Mouse (Mus musculus): Measurements from ENCODE around the gene Slc13a3. TPM values are rescaled to one million over a fixed set of nuclear protein-coding genes. Genes with fewer than 3 reads are reported as not detected.

Slc13a3 gene
- polyA plus RNA-seq, 1 experiment = 1.6 TPM

DNA sequence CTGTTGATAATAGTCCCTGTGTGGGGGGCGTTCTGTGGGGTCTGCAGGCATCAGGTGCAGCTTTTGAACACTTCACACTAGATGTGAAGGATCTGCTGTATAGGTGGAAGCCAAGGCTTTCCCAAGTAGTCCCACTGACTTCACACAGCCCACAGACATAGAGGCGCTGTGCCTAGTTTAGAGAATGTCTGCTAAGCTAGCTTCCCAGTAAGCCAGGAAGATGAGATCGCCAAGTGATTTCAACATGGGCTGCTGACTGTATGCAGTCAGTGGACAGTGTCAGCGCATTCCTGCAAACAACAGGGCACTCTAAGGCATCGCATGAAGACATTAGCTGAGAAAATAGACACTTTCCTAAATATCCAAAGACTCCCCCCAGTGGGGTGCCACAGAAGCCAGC, 97.6 kb downstream of the Slc13a3 start:
- TF ChIP-seq POLR2A (IDR thresholded peaks at IDR 0.05; ENCODE audit: borderline replicate concordance, control insufficient read depth, low read depth, low read length) (no peak), CTCF (IDR thresholded peaks at IDR 0.05; ENCODE audit: control insufficient read depth, insufficient read depth, low read length) (no peak)
- no peak overlapping the region for H3K27ac ChIP-seq (ENCODE audit: control insufficient read depth, insufficient read depth, low read depth, low read length, poor library complexity)
- whole genome bisulfite sequencing = 74% methylated on average over 5 of the region's 5 CpGs
- no peaks in the 10 kb centered on the region for H3K4me1 ChIP-seq (ENCODE audit: control insufficient read depth, insufficient read depth, low read length)
- no peak overlapping the region for H3K4me3 ChIP-seq (replicated peaks; ENCODE audit: control insufficient read depth, low read depth, low read length)

DNA sequence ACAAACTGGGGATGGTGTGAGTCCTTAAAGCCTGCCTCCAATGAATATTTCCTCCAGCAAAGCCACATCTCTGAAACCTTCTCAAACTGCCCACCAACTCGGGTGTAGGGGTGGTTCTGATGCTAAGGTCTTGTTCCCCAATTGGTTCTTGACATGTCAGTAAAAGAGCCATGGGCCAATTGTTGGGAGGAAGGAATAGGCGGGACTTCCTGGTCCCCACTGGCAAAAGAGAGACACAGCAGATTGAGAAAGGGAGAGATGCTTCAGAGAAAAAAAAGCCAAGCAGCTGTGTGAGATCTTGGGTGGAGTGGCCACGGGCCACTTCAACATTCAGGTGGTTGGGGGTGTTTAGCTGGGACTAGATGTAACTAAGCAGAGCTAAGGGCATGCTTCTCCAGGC, 102.0 kb downstream of the Slc13a3 start:
- TF ChIP-seq CTCF (IDR thresholded peaks at IDR 0.05; ENCODE audit: control insufficient read depth, insufficient read depth, low read length) = no peak
- TF ChIP-seq POLR2A (IDR thresholded peaks at IDR 0.05; ENCODE audit: borderline replicate concordance, control insufficient read depth, low read depth, low read length) = no peak
- H3K27ac ChIP-seq (ENCODE audit: control insufficient read depth, insufficient read depth, low read depth, low read length, poor library complexity) = no peak overlapping the region
- H3K4me3 ChIP-seq (replicated peaks; ENCODE audit: control insufficient read depth, low read depth, low read length) = no peak overlapping the region
- H3K4me1 ChIP-seq (ENCODE audit: control insufficient read depth, insufficient read depth, low read length) = no peaks in the 10 kb centered on the region; the same call in 1 of the 2 replicates
- 30% methylated on average over 3 of the region's 3 CpGs for WGBS

DNA sequence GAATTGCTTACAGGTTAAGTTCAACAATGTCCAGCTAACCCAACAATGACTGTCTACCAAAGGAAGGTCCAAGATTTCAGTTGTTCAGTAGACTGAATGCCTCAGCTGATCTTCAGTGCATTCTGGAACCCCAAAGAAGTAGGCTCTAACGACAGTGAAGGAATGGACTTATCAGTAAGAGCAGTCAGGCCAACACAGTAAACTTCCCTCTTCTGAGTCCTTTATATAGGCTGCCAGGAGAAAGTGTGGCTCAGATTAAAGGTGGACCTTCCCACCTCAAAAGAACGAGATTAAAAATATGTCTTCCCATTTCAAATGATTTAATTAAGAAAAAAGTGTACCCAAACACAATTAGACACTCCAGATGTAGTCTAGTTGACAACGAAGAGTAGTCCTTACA, 102.7 kb downstream of the Slc13a3 start:
- Histone ChIP-seq H3K4me1 (ENCODE audit: control insufficient read depth, insufficient read depth, low read length) (no peaks in the 10 kb centered on the region; the same call in 1 of the 2 replicates), H3K27ac (ENCODE audit: control insufficient read depth, insufficient read depth, low read depth, low read length, poor library complexity) (no peak overlapping the region), H3K4me3 (replicated peaks; ENCODE audit: control insufficient read depth, low read depth, low read length) (no peak overlapping the region)
- TF ChIP-seq POLR2A (IDR thresholded peaks at IDR 0.05; ENCODE audit: borderline replicate concordance, control insufficient read depth, low read depth, low read length) = no peak
- TF ChIP-seq CTCF (IDR thresholded peaks at IDR 0.05; ENCODE audit: control insufficient read depth, insufficient read depth, low read length) = no peak
- 39% methylated on average over 3 of the region's 3 CpGs for WGBS

DNA sequence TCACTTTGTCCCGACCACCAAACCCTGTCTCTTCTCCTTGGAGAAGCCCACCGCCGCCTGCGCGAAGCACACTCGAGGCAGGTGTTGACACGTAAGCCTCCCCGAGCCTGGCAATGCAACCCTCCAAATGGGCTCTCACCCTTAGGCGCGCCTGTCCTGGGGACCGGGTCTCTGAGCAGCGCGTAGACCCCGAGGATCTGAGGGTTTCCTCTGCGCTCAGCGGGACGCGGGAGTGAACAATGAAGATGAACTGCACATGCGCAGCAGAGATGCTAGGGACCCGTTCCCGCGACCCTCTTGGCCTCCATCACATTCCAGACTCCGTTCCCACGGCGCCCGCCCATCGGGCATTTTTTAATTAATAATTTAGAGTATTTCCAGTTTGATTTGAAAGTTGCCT, 104.5 kb downstream of the Slc13a3 start, which contains the start of gene Zfp663:
TSS of gene Zfp663 (minus strand) at position 234 of the 400 bp plus-strand sequence.
- Histone ChIP-seq H3K4me1 (ENCODE audit: control insufficient read depth, insufficient read depth, low read length) (no peaks in the 10 kb centered on the region; the same call in 1 of the 2 replicates), H3K27ac (ENCODE audit: control insufficient read depth, insufficient read depth, low read depth, low read length, poor library complexity) (no peak within 1 kb of the TSS), H3K4me3 (replicated peaks; ENCODE audit: control insufficient read depth, low read depth, low read length) (no peak within 1 kb of the TSS)
- 13% methylated on average over 27 of the region's 27 CpGs for WGBS
- TF ChIP-seq POLR2A (IDR thresholded peaks at IDR 0.05; ENCODE audit: borderline replicate concordance, control insufficient read depth, low read depth, low read length) (no peak), CTCF (IDR thresholded peaks at IDR 0.05; ENCODE audit: control insufficient read depth, insufficient read depth, low read length) (no peak)

DNA sequence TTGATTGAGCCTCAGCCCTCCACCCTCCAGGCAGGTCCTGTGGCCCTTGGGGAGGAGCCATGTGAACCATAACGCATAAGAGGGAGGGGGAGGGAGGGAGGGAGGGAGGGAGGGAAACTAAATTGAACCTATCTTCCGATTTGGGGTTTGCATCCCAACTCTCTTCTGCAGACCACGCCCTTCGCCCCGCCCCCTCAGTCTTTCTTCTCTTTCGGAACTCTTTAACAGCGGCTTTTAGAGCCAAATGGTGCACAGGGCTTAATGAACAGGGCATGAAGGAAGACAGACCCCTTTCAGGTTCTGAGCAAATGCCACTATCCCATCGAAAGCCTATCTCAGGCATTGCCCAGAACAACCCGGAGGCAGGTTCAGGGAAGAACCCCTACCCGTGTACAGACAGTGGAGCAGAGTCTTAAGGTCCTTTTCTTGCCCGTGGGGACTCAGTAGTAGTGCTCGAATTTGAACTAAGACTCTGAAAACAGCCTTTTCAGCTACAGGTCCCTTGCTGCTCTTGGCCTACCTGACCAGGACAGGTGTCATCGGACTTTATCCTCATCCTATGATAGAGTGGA, 105.1 kb downstream of the Slc13a3 start:
- TF ChIP-seq POLR2A (IDR thresholded peaks at IDR 0.05; ENCODE audit: borderline replicate concordance, control insufficient read depth, low read depth, low read length) (no peak), CTCF (IDR thresholded peaks at IDR 0.05; ENCODE audit: control insufficient read depth, insufficient read depth, low read length) (no peak)
- H3K4me1 ChIP-seq (ENCODE audit: control insufficient read depth, insufficient read depth, low read length) = no peaks in the 10 kb centered on the region; the same call in 1 of the 2 replicates
- H3K4me3 ChIP-seq (replicated peaks; ENCODE audit: control insufficient read depth, low read depth, low read length) = no peak overlapping the region
- 3% methylated on average over 13 of the region's 13 CpGs for WGBS
- H3K27ac ChIP-seq (ENCODE audit: control insufficient read depth, insufficient read depth, low read depth, low read length, poor library complexity) = no peak overlapping the region

DNA sequence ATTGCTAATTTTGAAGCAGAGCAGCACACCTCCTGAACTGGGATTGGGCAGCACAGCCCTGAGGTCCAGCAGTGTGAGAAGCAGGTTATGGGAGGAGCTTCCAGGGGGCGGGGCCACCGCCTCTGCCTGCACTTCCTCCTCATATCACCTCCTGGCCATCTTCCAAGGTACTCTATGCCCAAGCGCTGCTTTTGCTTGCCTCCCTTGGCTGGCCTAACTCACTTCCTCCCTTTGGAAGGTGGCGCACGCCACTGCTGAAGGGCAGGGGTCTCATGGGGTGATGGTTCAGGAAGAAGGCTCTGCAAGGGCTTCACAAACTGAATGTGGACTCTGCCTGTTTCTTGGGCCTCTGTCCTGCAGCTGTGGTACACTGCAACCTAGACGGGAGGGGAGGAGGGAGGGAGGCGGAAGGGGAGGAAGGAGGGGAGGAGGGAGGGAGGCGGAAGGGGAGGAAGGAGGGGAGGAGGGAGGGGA, 105.9 kb downstream of the Slc13a3 start:
- Histone ChIP-seq H3K4me1 (ENCODE audit: control insufficient read depth, insufficient read depth, low read length) (no peaks in the 10 kb centered on the region; the same call in 1 of the 2 replicates), H3K27ac (ENCODE audit: control insufficient read depth, insufficient read depth, low read depth, low read length, poor library complexity) (no peak overlapping the region), H3K4me3 (replicated peaks; ENCODE audit: control insufficient read depth, low read depth, low read length) (no peak overlapping the region)
- WGBS = 2% methylated on average over 6 of the region's 8 CpGs
- no peak for TF ChIP-seq CTCF (IDR thresholded peaks at IDR 0.05; ENCODE audit: control insufficient read depth, insufficient read depth, low read length)
- TF ChIP-seq POLR2A (IDR thresholded peaks at IDR 0.05; ENCODE audit: borderline replicate concordance, control insufficient read depth, low read depth, low read length) = no peak

DNA sequence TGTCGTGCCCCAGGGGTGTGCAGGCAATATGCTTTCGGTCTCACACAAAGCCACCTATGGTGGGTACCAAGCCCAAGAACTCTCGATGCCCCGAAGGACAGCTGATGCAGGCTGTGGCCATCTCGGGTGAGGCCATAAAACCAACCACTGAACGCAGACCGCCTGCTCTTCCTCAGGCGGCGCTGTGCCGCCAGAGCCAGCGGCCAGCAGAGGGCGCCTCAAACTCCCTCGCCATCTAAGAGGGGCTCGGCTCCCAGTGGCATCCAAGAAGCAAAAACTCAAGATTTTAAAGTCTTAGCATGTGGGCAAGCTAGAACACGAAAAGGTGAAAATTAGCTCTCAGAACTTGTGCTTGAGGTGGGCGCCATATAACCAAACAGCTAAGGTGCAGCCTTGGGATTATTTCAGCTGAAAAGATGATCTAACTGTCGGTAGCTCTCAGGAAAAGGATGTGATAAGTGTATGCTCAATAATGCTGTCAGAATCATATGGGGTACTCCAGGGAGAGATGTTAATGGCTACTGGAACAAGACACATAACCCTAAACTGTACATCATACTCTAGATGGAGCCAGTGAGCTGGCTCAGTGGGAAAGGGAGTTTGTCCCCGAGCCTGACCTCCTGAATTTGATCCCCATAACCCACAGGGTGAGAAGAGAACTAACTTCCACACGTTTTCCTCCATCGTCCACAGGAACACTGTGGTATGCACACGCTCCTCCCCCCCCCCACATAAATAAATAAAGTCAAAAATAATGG, 108.5 kb downstream of the Slc13a3 start:
- Histone ChIP-seq H3K4me1 (ENCODE audit: control insufficient read depth, insufficient read depth, low read length) (no peaks in the 10 kb centered on the region; the same call in 1 of the 2 replicates), H3K27ac (ENCODE audit: control insufficient read depth, insufficient read depth, low read depth, low read length, poor library complexity) (no peak overlapping the region), H3K4me3 (replicated peaks; ENCODE audit: control insufficient read depth, low read depth, low read length) (no peak overlapping the region)
- TF ChIP-seq CTCF (IDR thresholded peaks at IDR 0.05; ENCODE audit: control insufficient read depth, insufficient read depth, low read length) (peak; percentile 67; the same call in 1 of the 2 replicates), POLR2A (IDR thresholded peaks at IDR 0.05; ENCODE audit: borderline replicate concordance, control insufficient read depth, low read depth, low read length) (no peak)
- 10% methylated on average over 21 of the region's 21 CpGs for WGBS

DNA sequence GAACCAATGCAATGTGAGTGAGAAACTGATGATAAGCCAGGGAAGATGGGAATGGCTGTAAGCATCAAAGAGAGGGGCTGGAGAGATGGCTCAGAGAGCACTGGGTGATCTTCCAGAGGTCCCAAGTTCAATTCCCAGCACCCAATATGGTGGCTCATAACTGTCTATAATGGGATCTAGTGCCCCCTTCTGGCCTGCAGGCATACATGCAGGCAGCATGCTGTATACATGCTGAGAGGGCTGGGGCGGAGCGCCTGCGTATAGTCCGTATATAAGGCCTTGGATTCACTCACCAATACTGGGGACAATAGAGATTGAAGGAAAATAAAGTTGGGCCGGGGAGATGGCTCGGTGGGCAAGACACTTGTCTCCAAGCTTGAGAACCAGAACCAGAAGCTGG, 109.7 kb downstream of the Slc13a3 start:
- Histone ChIP-seq H3K27ac (ENCODE audit: control insufficient read depth, insufficient read depth, low read depth, low read length, poor library complexity) (no peak overlapping the region), H3K4me1 (ENCODE audit: control insufficient read depth, insufficient read depth, low read length) (no peaks in the 10 kb centered on the region; the same call in 1 of the 2 replicates), H3K4me3 (replicated peaks; ENCODE audit: control insufficient read depth, low read depth, low read length) (no peak overlapping the region)
- 87% methylated on average over 6 of the region's 6 CpGs for WGBS
- TF ChIP-seq CTCF (IDR thresholded peaks at IDR 0.05; ENCODE audit: control insufficient read depth, insufficient read depth, low read length) = no peak
- no peak for TF ChIP-seq POLR2A (IDR thresholded peaks at IDR 0.05; ENCODE audit: borderline replicate concordance, control insufficient read depth, low read depth, low read length)
